Mouse (Mus musculus): ENCODE results near the gene Serpinf2.

DNA sequence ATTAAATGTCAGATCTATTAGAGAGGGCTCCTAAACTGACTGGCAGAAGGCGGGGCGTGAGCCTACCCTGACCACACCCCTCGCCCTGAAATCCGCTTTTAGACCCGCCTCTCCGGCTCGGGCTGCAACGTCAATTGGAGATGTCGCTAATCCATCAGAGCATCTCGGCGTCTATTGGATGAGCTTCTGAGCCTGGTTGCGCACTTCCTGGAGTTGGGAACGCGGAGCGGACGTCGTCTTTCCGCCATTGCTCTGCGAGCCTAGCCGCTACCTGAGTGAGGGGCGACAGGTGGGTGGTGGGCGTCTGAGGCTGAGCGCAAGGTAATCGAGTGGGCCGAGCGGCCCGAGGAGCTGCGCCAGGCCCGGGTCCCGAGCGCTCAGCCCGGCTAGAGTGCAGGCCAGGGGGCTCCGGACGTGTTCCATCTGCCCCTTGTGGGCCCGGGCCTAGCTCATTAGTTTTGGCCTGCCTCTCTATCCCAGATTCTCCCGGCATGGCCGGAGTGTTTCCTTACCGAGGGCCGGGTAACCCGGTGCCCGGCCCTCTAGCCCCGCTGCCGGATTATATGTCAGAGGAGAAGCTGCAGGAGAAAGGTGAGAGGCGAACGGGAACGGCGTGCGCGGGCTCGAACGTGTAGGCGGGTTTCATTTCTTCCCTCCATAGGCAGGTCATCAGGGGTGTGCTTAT lies 47.4 kb upstream of the Serpinf2 start, which contains the start of gene Prpf8:
- TF ChIP-seq POLR2A (IDR thresholded peaks at IDR 0.05; ENCODE audit: insufficient read length, low read depth) (peak; percentile 76), MAX (IDR thresholded peaks at IDR 0.05; ENCODE audit: low read depth) (no peak), TCF3 (IDR thresholded peaks at IDR 0.05; ENCODE audit: insufficient read length, low read depth) (no peak), MYOG (IDR thresholded peaks at IDR 0.05; ENCODE audit: control insufficient read depth in 1 of 3, insufficient read depth in 1 of 3, insufficient read length in 2 of 3, low read depth in 2 of 3) (peak in 2 of 3 experiments; percentile 14 to 23), POLR2AphosphoS2 (IDR thresholded peaks at IDR 0.05; ENCODE audit: insufficient read length, low read depth) (peak; percentile 76), CEBPB (IDR thresholded peaks at IDR 0.05; ENCODE audit: insufficient read depth, poor library complexity, severe bottlenecking) (no peak)
